Mouse (Mus musculus) embryonic fibroblast, embryonic 13.5 days (primary cell): ENCODE measurements around the gene Prep.

Source experiments
- CTCF ChIP-seq: IDR thresholded peaks from 2 replicates; pipeline ENCODE4 v1.5.1; 2011; ENCODE audit warnings: mild to moderate bottlenecking, control low read depth, low read length, moderate library complexity, borderline replicate concordance; ENCODE audit not compliant: insufficient read depth
- POLR2A ChIP-seq: IDR thresholded peaks from 2 replicates; pipeline ENCODE4 v1.6.1; 2011; ENCODE audit warnings: low read depth, mild to moderate bottlenecking, control low read depth, low read length, moderate library complexity

DNA sequence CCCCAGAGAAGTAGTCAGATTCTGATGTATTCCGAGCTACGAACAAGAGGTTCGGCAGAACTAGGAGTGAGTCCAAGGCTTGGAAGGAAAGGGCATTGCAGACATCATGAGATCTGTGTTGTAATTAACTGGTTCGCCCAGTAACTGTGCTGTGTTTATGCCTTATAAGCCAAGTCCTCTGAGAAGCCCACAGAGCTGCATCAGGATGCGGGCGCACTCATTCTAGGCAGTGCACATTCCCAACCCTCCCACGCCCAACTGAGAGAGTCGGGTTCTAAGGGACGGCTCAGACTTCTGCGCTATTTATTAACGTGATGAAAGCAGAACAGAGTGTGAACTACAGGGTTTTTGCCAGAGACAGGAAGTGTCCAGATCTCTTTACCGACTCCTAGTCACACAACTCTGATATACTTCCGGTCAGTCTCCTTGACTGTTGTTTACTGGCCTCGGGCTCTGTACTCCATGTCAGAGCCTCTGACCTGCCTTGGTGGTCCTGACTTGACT is 87.6 kb downstream of the Prep start:
- TF ChIP-seq CTCF (no peak), POLR2A (no peak)
